Mouse (Mus musculus): ENCODE data around the gene Fam53b.

DNA sequence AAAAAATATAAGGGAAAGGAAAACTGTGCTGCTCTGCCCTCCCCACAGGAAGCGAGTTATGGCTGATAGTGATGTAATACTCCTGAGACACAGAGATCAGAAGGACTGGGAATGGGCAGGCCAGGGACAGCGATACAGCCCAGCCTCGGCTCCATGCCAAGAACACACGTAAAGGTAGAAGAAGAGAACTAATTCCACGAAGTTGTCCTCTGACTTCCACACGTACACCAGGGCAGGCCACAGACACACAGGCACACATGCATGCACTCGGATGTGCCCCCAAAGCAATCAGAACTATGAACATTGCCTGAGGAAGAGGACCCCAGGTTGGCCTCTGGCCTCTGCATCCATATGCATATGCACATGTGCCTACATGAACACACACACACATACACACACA lies 9.2 kb downstream of the Fam53b start:
- TF ChIP-seq GATA1 (IDR thresholded peaks at IDR 0.05; ENCODE audit: borderline replicate concordance, low read length) (no peak), FLI1 (IDR thresholded peaks at IDR 0.05; ENCODE audit: low read length) (no peak)

Measured in megakaryocyte, embryonic 14.5 days (primary cell).